Mouse (Mus musculus) MN1 (cell line): ENCODE measurements around the gene Mrpl20.

Source experiments
- DNase-seq: peaks from one replicate; pipeline ENCODE4 v3.0.0-alpha.2; 2016; ENCODE audit warnings: low spot score

Mrpl20 gene

DNA sequence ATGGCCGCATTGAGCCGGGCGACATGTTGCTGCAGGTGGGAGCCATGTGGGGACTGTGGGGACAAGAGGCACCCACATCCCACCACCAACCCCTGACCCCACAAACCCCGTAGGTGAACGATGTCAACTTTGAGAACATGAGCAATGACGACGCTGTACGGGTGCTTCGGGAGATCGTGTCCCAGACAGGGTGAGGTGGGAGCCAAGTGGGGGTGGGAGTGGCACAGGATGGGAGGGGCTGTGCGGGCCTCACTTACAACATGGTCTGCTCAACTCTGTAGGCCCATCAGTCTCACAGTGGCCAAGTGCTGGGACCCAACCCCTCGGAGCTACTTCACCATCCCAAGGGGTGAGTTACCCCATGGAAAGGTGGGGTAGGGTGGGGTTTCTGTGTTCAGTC, 52.3 kb downstream of the Mrpl20 start:
- no peak for DNase-seq

DNA sequence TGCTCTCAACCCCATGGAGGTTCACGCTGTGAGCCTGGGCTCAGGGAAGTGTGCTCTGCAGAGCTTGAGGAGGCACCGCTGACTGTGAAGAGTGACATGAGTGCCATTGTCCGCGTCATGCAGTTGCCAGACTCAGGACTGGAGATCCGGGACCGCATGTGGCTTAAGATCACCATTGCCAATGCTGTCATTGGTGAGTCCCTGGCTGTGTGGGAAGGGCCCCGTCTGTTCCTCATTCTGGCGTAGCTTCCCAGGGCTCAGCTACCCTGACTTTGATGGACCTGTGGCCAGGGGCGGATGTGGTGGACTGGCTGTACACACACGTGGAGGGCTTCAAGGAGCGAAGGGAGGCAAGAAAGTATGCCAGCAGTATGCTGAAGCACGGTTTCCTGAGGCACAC, 53.4 kb downstream of the Mrpl20 start:
- no peak for DNase-seq

DNA sequence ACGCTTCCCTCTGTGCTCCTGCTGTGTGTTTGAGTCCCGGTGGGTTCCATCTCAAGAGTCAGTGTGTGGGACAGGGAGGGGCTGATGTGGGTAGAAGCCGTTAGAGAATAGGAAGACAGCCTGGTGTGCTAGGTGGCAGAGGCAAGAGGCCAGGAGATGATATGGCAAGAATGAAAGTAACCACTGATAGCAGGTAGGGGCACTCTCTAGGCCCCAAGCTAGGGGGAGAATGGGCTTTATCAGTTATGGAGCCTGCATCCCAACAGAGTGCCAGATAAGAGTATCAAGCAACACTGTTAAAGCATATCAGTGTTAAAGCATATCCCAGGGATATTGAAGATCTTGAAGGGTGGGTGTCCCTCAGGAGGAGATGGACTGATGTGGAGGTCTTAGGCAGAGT, 54.2 kb downstream of the Mrpl20 start:
- DNase-seq: no peak

DNA sequence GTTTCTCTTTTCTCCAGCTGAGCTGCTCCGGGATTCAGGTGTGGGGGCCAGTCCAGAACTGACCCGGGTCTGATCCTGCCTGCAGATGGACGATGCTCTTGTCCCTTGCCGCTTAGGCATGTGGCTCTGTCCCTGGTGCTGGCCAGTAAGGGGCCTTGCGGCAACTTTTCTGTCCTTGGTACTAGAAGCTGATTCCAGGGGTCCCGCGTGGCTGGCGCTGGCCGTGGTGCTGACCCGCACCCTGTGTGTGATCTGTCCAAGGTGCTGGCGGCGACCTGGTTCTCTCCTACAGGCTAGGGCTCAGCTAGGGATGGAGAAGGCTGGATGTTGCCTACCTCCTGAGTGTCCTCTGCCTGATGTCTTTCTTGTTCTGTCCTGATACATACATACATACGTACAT, 56.6 kb downstream of the Mrpl20 start:
- DNase-seq: no peak
